Mouse (Mus musculus): ENCODE measurements around the gene Sqor. TPM values are rescaled to one million over a fixed set of nuclear protein-coding genes. Genes with fewer than 3 reads are reported as not detected.
A peak's percentile ranks its signal among the peaks of the same experiment; 100 is the strongest.

The Sqor gene
- 10 to 100 TPM; 19.7 to 30.0 TPM for total RNA-seq (2021)
- long read RNA-seq, experiment 1, transcript Sqor-201 (10 exons, 1,804 nt): major isoform, 28 of 30 reads
- long read RNA-seq, experiment 1, partial matches to known transcripts: 1 of 30 reads
- long read RNA-seq, experiment 1, other reads (novel, unspliced or antisense): 1 of 30 reads
- long read RNA-seq, experiment 2, transcript Sqor-201 (10 exons, 1,804 nt): major isoform, 25 of 28 reads
- long read RNA-seq, experiment 2, partial matches to known transcripts: 2 of 28 reads
- long read RNA-seq, experiment 2, other reads (novel, unspliced or antisense): 1 of 28 reads

GRCm38 (mm10) chr2:122765071-122765793 is at the start of gene Sqor:
Gene Sqor, plus strand, starts transcription at chr2:122765237.
- DNase-seq: peak; percentile 84 to 87
- intact Hi-C loops (cut with DNase I): no loop called here

GRCm38 (mm10) chr2:122716301-122716842 is 48.7 kb upstream of the Sqor start:
- intact Hi-C loops (cut with DNase I): no loop called here
- no peak for DNase-seq

DNA sequence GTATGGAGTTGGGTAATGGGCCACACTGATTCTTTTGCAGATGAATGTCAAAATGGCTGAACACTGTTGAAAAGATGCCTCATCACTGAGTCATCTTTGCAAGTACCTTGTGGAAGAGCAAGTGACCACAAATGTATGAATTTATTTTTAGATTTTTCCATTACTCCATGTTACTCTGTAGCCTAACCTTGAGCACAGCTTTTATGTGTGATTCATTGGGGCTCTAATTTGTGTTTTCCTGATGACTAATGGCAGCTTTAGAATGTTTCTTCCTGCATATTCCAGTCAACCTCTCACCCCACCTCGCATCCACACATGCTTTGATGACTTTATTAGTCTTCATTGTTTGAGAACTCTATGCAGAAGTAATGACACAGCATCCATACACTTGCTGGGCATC is 45.8 kb upstream of the Sqor start:
- intact Hi-C loops (cut with DNase I): no loop called here
- DNase-seq: no peak

DNA sequence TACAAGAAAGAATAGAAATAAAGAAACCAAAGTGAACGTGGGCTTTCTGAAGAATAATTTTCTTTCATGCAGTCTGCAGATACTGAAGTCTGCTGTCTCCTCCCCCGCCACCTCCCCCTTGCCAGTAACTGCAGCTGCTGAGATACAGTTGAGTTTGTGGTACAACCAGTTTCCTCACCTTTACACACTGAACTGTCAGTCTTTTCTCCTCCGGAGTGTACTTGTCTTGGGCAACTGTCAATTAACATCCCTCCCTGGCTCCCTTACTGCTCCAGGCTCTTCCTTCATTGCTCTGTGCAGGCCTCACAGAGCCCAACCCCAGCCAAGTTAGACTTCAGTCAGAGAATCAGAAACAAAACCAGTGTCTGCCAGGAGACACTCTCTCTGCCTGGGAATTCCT is 44.5 kb upstream of the Sqor start:
- no peak for DNase-seq
- intact Hi-C loops (cut with DNase I): no loop called here

GRCm38 (mm10) chr2:122725604-122726003 is 39.4 kb upstream of the Sqor start:
- intact Hi-C loops (cut with DNase I): loop anchor here (1.0 kb wide), 1 partner anchor 27 kb away; no protein-coding TSS in a partner anchor
- DNase-seq: peak; percentile 38 to 51

DNA sequence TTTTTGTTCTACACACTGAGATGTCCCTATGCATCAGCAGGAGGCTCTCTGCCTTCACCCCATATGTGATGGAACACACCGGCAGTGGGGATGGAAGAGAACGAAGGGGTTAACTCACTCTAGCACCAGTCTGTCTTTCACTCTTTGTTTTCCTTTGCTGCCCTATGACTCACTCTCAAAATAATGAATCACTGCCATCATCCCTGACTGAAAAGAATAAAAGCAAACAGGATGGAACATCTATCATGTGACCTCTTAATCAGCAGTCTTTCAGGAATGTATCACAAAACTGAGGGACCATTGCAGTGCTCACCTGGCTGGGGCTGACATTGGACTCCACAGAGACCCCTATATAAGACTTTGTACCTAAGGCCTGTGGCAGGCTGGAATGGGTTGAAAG is 33.6 kb upstream of the Sqor start:
- intact Hi-C loops (cut with DNase I): no loop called here
- no peak for DNase-seq

GRCm38 (mm10) chr2:122737894-122738830 is 26.9 kb upstream of the Sqor start, which contains the start of gene Bloc1s6:
Gene Bloc1s6, plus strand, starts transcription at chr2:122738503.
- DNase-seq: peak; percentile 84 to 93
- intact Hi-C loops (cut with DNase I): loop anchor here (2.0 kb wide), 1 partner anchor 35 kb away; the partner anchor contains the start of gene Slc30a4

- DNase-seq: no peak
- intact Hi-C loops (cut with DNase I): loop anchor here (2.0 kb wide), 1 partner anchor 36 kb away; the partner anchor contains the start of gene Slc30a4
Observed at GRCm38 (mm10) chr2:122739023-122739422, 26.0 kb upstream of the Sqor start.

DNA sequence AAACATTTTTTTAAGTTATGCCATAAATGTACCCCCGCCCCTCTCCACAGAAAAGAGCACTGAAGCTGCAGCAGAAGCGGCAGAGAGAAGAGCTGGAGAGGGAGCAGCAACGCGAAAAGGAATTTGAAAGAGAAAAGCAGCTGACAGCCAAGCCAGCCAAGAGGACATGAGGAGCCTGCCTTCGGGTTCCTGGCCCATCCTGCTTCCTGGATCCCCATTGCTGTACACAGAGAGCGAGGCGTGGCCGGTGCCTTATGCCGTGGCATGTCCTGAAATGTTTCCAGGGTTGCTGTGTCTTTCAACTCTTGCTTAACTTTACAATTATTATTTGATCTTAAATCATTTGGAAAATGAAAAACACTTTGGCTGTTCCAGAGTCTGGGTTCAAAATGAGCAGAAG is 18.6 kb upstream of the Sqor start:
- intact Hi-C loops (cut with DNase I): no loop called here
- DNase-seq: peak; percentile 13 to 20

- DNase-seq: peak; percentile 55 to 66
- intact Hi-C loops (cut with DNase I): loop anchor here (10.0 kb wide), 3 partner anchors 89 to 179 kb away; partner anchors contain the start of gene AA467197
Observed at GRCm38 (mm10) chr2:122753739-122754343, 11.2 kb upstream of the Sqor start.

DNA sequence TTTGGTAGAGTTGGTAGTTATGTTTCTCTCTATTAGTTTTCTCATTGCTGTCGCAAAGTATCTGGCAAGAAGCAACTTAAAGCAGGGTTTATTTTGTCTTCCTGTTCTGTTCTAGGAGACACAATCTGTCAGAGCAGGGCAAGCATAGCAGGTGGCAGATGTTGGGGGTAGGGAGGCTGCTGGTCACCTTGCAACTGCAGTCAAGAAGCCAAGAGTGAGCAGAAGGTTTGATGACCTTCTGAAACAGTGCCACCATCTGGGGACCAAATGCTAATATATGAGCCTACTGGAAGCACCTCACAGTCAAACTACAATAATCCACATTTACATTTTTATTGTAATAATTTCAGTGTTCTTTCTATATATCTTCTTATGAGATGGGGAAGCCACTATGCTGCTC is 5.2 kb upstream of the Sqor start:
- no peak for DNase-seq
- intact Hi-C loops (cut with DNase I): loop anchor here (10.0 kb wide), 3 partner anchors 95 to 185 kb away; partner anchors contain the start of gene AA467197

- intact Hi-C loops (cut with DNase I): no loop called here
- DNase-seq: no peak
Observed at GRCm38 (mm10) chr2:122762991-122763390, 2.0 kb upstream of the Sqor start.

DNA sequence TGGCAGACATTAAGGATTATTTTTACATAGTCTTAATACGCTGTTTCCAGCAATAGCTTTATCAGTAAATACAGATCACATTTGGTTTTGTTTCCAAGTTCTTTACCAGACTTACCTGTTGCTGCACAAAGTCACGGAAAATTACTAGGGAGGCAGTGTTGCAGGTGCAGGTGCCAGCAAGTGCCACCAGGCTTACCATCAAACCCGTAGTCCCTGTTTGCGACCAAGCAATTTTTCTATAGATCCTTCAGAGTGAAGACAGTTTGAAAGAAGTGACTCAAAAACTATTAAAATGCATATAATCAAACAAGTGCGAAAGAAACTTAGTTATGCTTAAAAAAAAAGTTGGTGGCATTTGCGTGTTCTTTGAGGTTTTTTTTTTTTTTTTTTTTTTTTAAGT is 511 bp upstream of the Sqor start:
- no peak for DNase-seq
- intact Hi-C loops (cut with DNase I): no loop called here

DNA sequence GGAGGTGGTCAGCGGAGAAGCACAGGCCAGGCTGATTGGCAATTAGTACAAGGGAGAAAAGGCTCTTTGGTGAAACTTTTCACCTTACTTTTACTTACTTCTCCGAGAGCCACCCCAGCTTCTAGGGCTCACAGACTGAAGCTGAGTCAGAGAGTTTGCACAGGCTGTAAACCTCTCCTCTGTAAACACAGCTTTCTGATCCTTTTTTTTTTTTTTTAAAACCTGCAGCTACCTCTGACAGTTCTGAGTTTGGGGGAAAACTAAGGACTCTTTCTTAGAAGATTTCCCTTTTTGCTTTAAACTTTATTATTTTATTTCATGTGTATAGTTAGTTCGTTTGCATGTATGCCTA is 733 bp downstream of the Sqor start:
- DNase-seq: no peak
- intact Hi-C loops (cut with DNase I): no loop called here

DNA sequence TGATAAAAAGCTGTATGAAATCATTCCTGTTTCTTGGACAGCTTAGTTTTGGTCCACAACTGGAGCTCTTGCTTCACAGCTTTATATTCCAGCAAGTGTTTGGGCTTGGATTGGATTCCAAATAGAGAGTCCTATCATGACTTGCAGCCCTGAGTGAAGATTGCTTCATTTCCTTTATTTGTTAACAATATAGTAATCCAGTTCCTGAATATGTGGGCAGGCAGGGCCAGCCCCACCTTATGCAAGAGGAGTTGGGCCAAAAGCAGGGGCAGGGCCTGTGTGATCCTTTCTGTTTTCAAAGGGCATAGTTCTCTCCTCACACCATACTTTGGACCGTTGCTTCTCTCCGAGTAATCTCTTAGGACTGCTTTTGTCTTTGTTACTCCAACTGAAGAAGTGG is 6.0 kb downstream of the Sqor start:
- intact Hi-C loops (cut with DNase I): no loop called here
- peak in 1 of 2 experiments; percentile 28 for DNase-seq

GRCm38 (mm10) chr2:122772899-122773298 is 7.9 kb downstream of the Sqor start:
- no peak for DNase-seq
- intact Hi-C loops (cut with DNase I): no loop called here

GRCm38 (mm10) chr2:122775491-122775890 is 10.5 kb downstream of the Sqor start:
- intact Hi-C loops (cut with DNase I): no loop called here
- no peak for DNase-seq

DNA sequence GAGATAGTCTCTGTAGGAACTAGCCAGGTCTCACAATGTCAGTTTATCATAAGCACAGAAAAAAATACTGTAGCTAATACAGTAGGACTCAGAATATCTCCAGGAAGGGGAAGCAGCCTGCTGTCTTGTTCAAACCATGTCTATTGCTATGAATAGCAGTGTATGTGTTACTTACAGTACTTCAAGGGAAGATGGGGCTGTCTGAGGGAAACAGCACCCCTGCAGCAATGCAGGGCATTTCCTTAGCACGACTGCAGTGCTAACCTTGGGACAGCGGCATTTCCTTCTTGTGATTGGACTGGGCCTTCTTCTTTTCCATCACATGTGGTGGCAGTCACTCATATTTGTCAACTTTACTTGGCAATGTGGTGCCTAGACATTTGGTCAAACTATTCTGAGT is 11.8 kb downstream of the Sqor start:
- intact Hi-C loops (cut with DNase I): no loop called here
- no peak for DNase-seq

DNA sequence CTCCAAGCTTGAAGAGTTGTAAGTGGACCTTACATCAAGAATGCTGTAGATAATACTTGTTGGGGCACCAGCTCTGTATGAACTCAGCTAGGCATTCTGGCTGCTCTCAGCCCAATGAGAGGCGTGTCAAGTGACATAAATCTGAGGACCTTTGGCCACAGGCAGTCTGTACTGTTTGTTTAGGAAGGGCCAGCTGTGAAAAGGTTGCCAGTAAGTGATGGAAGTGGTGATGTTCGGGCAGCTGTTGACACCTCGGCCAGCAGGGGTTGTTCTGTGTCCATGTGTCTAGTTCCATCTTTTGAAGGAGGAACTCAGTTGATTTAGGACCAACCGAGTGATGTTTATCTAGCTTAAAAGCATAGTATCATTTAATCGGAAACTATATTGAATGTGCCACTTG is 14.9 kb downstream of the Sqor start:
- DNase-seq: no peak
- intact Hi-C loops (cut with DNase I): no loop called here

GRCm38 (mm10) chr2:122780447-122780846 is 15.4 kb downstream of the Sqor start:
- intact Hi-C loops (cut with DNase I): no loop called here
- DNase-seq: no peak
